Mouse (Mus musculus) left cerebral cortex, postnatal 25 days (tissue): ENCODE data around the gene Ankrd22. TPM values are rescaled to one million over a fixed set of nuclear protein-coding genes. Genes with fewer than 3 reads are reported as not detected.

Source experiments
- DNase-seq, 2 experiments: peaks; one replicate each; pipeline ENCODE4 v3.0.0; 2022; ENCODE audit warnings: low spot score in 2 of 2, mixed read lengths in 1 of 2
- intact Hi-C: fragments of 180-260 bp; cut with DNase I; formaldehyde crosslinking; loops from one replicate; pipeline ENCODE4 v1.15.1; 2025
- total RNA-seq, 2 experiments: library from RNA; stranded (reverse); gene quantifications; 2 replicates each; pipeline ENCODE4 v1.2.3; 2021

The Ankrd22 gene
- total RNA-seq, 2 experiments from 2014 or later = 0.21 TPM; not detected in 1

GRCm38 (mm10) chr19:34191645-34192007 is 25.8 kb upstream of the Ankrd22 start:
- intact Hi-C loops = loop anchor here (5.0 kb wide), 1 partner anchor 41 kb away; no protein-coding TSS in a partner anchor
- no peak for DNase-seq

GRCm38 (mm10) chr19:34186845-34187244 is 21.0 kb upstream of the Ankrd22 start:
- no peak for DNase-seq
- intact Hi-C loops = no loop called here

- DNase-seq = no peak
- intact Hi-C loops = no loop called here
Measured at GRCm38 (mm10) chr19:34182490-34182889, 16.6 kb upstream of the Ankrd22 start.

GRCm38 (mm10) chr19:34181234-34181633 is 15.4 kb upstream of the Ankrd22 start:
- no peak for DNase-seq
- intact Hi-C loops = no loop called here

- DNase-seq = no peak
- intact Hi-C loops = no loop called here
Measured at GRCm38 (mm10) chr19:34180316-34180715, 14.5 kb upstream of the Ankrd22 start.

- intact Hi-C loops = no loop called here
- no peak for DNase-seq
Measured at GRCm38 (mm10) chr19:34179136-34179535, 13.3 kb upstream of the Ankrd22 start.

- intact Hi-C loops = no loop called here
- DNase-seq = no peak
Measured at GRCm38 (mm10) chr19:34174004-34174403, 8.2 kb upstream of the Ankrd22 start.

- intact Hi-C loops = no loop called here
- DNase-seq = no peak
Measured at GRCm38 (mm10) chr19:34171167-34171566, 5.3 kb upstream of the Ankrd22 start.

- DNase-seq = no peak
- intact Hi-C loops = no loop called here
Measured at GRCm38 (mm10) chr19:34169121-34169520, 3.3 kb upstream of the Ankrd22 start.

GRCm38 (mm10) chr19:34167896-34168661 is 2.2 kb upstream of the Ankrd22 start:
- DNase-seq = no peak
- intact Hi-C loops = no loop called here

GRCm38 (mm10) chr19:34166386-34166785 is 533 bp upstream of the Ankrd22 start:
- intact Hi-C loops = no loop called here
- DNase-seq = no peak

- intact Hi-C loops = no loop called here
Measured at GRCm38 (mm10) chr19:34162693-34163092, 3.2 kb downstream of the Ankrd22 start.

GRCm38 (mm10) chr19:34153263-34154144 is 12.3 kb downstream of the Ankrd22 start:
- DNase-seq = no peak
- intact Hi-C loops = loop anchor here (10.0 kb wide), 1 partner anchor 81 kb away; no protein-coding TSS in a partner anchor

More at GRCm38 (mm10) chr19:34162693-34163092, 3.2 kb downstream of the Ankrd22 start:
- no peak for DNase-seq

GRCm38 (mm10) chr19:34151909-34152308 is 13.9 kb downstream of the Ankrd22 start:
- peak; percentile 6 to 38 for DNase-seq
- intact Hi-C loops = loop anchor here (10.0 kb wide), 1 partner anchor 83 kb away; no protein-coding TSS in a partner anchor

GRCm38 (mm10) chr19:34148421-34148820 is 17.4 kb downstream of the Ankrd22 start:
- intact Hi-C loops = no loop called here
- no peak for DNase-seq

GRCm38 (mm10) chr19:34139431-34140046 is 26.3 kb downstream of the Ankrd22 start:
- intact Hi-C loops = no loop called here

GRCm38 (mm10) chr19:34138720-34139430 is 27.0 kb downstream of the Ankrd22 start:
- intact Hi-C loops = no loop called here
- DNase-seq = no peak

More at GRCm38 (mm10) chr19:34139431-34140046, 26.3 kb downstream of the Ankrd22 start:
- DNase-seq = no peak

GRCm38 (mm10) chr19:34120107-34120731 is 45.6 kb downstream of the Ankrd22 start:
- intact Hi-C loops = no loop called here
- no peak for DNase-seq

- intact Hi-C loops = no loop called here
- no peak for DNase-seq
Measured at GRCm38 (mm10) chr19:34119653-34120052, 46.2 kb downstream of the Ankrd22 start.
